Mouse (Mus musculus): ENCODE measurements around the gene Fam25c. TPM values are rescaled to one million over a fixed set of nuclear protein-coding genes. Genes with fewer than 3 reads are reported as not detected.
"Not testable (repeated sequence)": the region's sequence is repeated elsewhere in the genome, so short reads cannot be mapped to it uniquely, and the experiment has no call there.

Fam25c gene
- polyA plus RNA-seq, 1 experiment from 2014 or later = not detected

DNA sequence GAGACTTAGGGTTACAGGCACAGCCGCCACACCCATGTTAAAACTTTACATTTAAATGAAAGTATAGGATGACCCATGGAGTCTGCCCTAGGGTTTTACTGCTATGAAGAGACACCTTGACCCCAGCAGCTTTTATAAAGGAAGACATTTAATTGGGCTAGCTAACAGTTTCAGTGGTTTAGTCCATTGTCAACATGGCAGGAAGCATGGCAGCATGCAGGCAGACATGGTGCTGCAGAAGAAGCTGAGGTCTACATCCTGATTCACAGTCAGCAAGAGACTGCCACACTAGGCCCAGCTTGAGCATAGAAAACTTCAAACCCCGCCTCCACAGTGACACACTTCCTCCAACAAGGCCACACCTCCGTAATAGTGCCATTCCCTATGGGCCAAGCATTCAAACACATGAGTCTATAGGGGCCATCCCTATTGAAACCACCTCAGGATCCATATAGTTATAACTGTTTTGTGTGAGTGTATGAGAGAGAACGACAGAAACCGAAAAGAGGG is 31.6 kb downstream of the Fam25c start:
- Histone ChIP-seq H3K4me1 (ENCODE audit: control insufficient read depth in 2 of 2, insufficient read depth in 2 of 2, low read length in 2 of 2) (no peaks in the 10 kb centered on the region), H3K9ac (ENCODE audit: low read length) (no peak overlapping the region), H3K9me3 (ENCODE audit: control insufficient read depth, low read length) (no peaks in the 10 kb centered on the region), H3K4me2 (ENCODE audit: low read length) (no peak overlapping the region), H3K4me3 (ENCODE audit: control insufficient read depth in 1 of 2, insufficient read depth in 1 of 2, low read depth in 1 of 2, low read length in 2 of 2) (no peak overlapping the region), H3K27me3 (ENCODE audit: control insufficient read depth, insufficient read depth, low read length) (no peaks in the 10 kb centered on the region), H3K27ac (replicated peaks in 1 of 2; ENCODE audit: control insufficient read depth in 1 of 2, insufficient read depth in 1 of 2, low read depth in 2 of 2, low read length in 2 of 2) (no peak overlapping the region), H3K36me3 (ENCODE audit: control insufficient read depth, insufficient read depth, low read length) (peaks cover 73% of the 10 kb centered on the region)
- no peak for ATAC-seq (ENCODE audit: insufficient number of reproducible peaks, insufficient read depth, low FRiP score, low read depth)
- 97% methylated on average over 5 of the region's 5 CpGs for WGBS

DNA sequence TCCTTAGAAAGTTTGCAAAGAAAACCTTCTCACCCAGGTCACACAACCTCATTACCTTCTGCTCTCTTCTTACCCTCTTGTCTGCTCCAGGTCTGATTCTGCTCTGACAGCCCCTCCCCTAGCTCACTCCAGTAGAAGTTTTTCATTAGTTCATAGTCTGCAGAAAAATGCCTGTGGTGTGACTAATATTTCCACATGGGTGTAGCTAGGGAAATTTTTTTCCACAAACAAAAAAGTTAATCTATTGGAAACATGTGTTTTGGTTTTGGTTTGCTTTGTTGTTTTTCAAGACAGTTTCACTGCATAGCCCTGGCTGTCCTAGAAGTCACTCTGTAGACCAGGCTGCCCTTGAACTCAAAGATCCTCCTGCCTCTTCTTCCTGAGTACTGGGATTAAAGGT is 37.1 kb downstream of the Fam25c start:
- no peak overlapping the region for H3K27ac ChIP-seq (replicated peaks in 1 of 2; ENCODE audit: control insufficient read depth in 1 of 2, insufficient read depth in 1 of 2, low read depth in 2 of 2, low read length in 2 of 2)
- peaks cover 2 to 5% of the 10 kb centered on the region in 2 experiments for H3K4me1 ChIP-seq (ENCODE audit: control insufficient read depth in 2 of 2, insufficient read depth in 2 of 2, low read length in 2 of 2)
- no peak overlapping the region for H3K9ac ChIP-seq (ENCODE audit: low read length)
- no peaks in the 10 kb centered on the region for H3K27me3 ChIP-seq (ENCODE audit: control insufficient read depth, insufficient read depth, low read length)
- H3K36me3 ChIP-seq (ENCODE audit: control insufficient read depth, insufficient read depth, low read length) = peaks cover 41% of the 10 kb centered on the region
- no peak for ATAC-seq (ENCODE audit: insufficient number of reproducible peaks, insufficient read depth, low FRiP score, low read depth)
- H3K9me3 ChIP-seq (ENCODE audit: control insufficient read depth, low read length) = no peaks in the 10 kb centered on the region
- no peak overlapping the region for H3K4me2 ChIP-seq (ENCODE audit: low read length)
- no peak overlapping the region for H3K4me3 ChIP-seq (ENCODE audit: control insufficient read depth in 1 of 2, insufficient read depth in 1 of 2, low read depth in 1 of 2, low read length in 2 of 2)

DNA sequence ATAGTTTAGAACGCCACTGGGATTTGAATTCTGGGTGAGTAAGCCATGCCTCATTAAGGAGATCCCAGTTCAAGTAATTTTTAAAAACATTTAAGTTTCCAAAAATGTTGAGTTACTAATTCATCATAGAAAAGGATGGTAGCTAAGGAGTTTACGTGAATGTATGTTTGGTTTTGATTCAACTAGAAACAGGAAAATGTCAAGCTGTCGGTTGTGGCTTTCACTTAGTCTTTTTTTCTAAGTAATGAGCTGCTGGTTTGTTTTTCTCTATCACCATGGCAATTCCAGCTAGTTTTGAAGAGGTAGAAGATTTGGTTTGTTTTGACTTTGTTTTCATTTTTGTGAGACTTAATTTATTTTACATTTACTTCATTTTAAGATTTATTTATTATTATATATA is 37.8 kb downstream of the Fam25c start:
- Histone ChIP-seq H3K36me3 (ENCODE audit: control insufficient read depth, insufficient read depth, low read length) (peaks cover 35% of the 10 kb centered on the region), H3K9me3 (ENCODE audit: control insufficient read depth, low read length) (no peaks in the 10 kb centered on the region), H3K27ac (replicated peaks in 1 of 2; ENCODE audit: control insufficient read depth in 1 of 2, insufficient read depth in 1 of 2, low read depth in 2 of 2, low read length in 2 of 2) (no peak overlapping the region), H3K4me1 (ENCODE audit: control insufficient read depth in 2 of 2, insufficient read depth in 2 of 2, low read length in 2 of 2) (peaks cover 2 to 12% of the 10 kb centered on the region in 2 experiments), H3K27me3 (ENCODE audit: control insufficient read depth, insufficient read depth, low read length) (no peaks in the 10 kb centered on the region), H3K4me2 (ENCODE audit: low read length) (no peak overlapping the region), H3K4me3 (ENCODE audit: control insufficient read depth in 1 of 2, insufficient read depth in 1 of 2, low read depth in 1 of 2, low read length in 2 of 2) (no peak overlapping the region), H3K9ac (ENCODE audit: low read length) (no peak overlapping the region)
- no peak for ATAC-seq (ENCODE audit: insufficient number of reproducible peaks, insufficient read depth, low FRiP score, low read depth)
- 85% methylated on average over 3 of the region's 3 CpGs for WGBS

DNA sequence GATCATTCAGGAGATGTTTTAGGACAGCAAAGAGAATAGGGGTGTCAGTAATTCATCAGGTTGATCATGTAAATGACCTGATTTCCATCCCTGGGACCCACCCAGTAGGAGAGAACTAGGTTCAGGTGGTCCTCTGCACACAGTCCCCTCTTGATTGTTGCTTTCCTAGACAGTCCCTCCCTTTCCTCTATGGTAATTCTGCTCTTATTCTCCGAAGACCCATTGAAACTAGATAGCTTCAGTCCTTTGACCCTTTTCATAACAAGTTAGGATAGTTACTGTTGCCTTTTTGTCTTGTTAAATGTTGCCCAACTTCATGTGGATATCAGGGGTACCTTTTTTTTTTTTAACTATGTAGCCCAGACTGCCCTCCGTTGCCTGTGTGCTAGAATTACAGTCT is 38.9 kb downstream of the Fam25c start:
- Histone ChIP-seq H3K27me3 (ENCODE audit: control insufficient read depth, insufficient read depth, low read length) (no peaks in the 10 kb centered on the region), H3K27ac (replicated peaks in 1 of 2; ENCODE audit: control insufficient read depth in 1 of 2, insufficient read depth in 1 of 2, low read depth in 2 of 2, low read length in 2 of 2) (no peak overlapping the region), H3K9me3 (ENCODE audit: control insufficient read depth, low read length) (no peaks in the 10 kb centered on the region), H3K4me2 (ENCODE audit: low read length) (no peak overlapping the region), H3K4me1 (ENCODE audit: control insufficient read depth in 2 of 2, insufficient read depth in 2 of 2, low read length in 2 of 2) (peaks cover 2 to 17% of the 10 kb centered on the region in 2 experiments), H3K9ac (ENCODE audit: low read length) (no peak overlapping the region), H3K36me3 (ENCODE audit: control insufficient read depth, insufficient read depth, low read length) (peaks cover 29% of the 10 kb centered on the region), H3K4me3 (ENCODE audit: control insufficient read depth in 1 of 2, insufficient read depth in 1 of 2, low read depth in 1 of 2, low read length in 2 of 2) (no peak overlapping the region)
- no peak for ATAC-seq (ENCODE audit: insufficient number of reproducible peaks, insufficient read depth, low FRiP score, low read depth)
- 91% methylated on average over 2 of the region's 2 CpGs for WGBS

DNA sequence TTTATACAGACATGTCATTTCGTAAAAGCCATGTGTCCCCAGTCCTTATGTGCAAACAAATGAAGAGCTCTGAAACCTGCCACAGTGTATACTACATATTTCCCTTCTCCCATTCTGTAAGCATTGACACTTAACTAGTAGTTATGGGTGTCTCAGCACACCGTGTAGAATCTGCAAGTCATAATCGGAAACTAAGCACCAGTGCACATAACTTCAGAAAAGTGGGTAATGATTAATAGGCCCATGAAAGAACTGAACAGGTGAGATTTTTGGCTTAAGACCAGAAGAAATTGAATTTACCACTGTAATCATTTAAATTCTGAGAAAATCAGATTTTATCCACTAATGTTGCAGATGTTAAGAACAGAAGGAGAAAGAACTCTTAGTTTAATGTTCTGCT is 40.4 kb downstream of the Fam25c start:
- 94% methylated on average over 3 of the region's 3 CpGs for WGBS
- H3K27ac ChIP-seq (replicated peaks in 1 of 2; ENCODE audit: control insufficient read depth in 1 of 2, insufficient read depth in 1 of 2, low read depth in 2 of 2, low read length in 2 of 2) = no peak overlapping the region
- H3K4me3 ChIP-seq (ENCODE audit: control insufficient read depth in 1 of 2, insufficient read depth in 1 of 2, low read depth in 1 of 2, low read length in 2 of 2) = no peak overlapping the region
- no peaks in the 10 kb centered on the region for H3K27me3 ChIP-seq (ENCODE audit: control insufficient read depth, insufficient read depth, low read length)
- H3K4me1 ChIP-seq (ENCODE audit: control insufficient read depth in 2 of 2, insufficient read depth in 2 of 2, low read length in 2 of 2) = peaks cover 2 to 18% of the 10 kb centered on the region in 2 experiments
- H3K4me2 ChIP-seq (ENCODE audit: low read length) = no peak overlapping the region
- no peak overlapping the region for H3K9ac ChIP-seq (ENCODE audit: low read length)
- no peak for ATAC-seq (ENCODE audit: insufficient number of reproducible peaks, insufficient read depth, low FRiP score, low read depth)
- peaks cover 17% of the 10 kb centered on the region for H3K36me3 ChIP-seq (ENCODE audit: control insufficient read depth, insufficient read depth, low read length)
- H3K9me3 ChIP-seq (ENCODE audit: control insufficient read depth, low read length) = no peaks in the 10 kb centered on the region

DNA sequence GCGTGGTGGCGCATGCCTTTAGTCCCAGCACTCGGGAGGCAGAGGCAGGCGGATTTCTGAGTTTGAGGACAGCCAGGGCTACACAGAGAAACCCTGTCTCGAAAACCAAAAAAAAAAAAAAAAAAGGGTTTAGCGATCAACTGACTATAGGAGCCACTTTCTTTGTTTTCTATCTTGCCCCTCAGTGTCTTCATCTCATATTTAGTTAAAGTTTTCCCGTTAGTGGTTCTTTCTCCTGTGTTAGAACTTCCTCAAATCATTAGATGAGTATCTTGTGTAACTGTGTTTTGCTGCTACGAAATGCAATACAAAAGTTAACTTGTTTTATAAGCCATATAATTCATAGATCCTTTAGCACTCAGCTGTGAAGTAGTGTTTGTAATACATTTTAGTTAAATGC is 40.9 kb downstream of the Fam25c start:
- H3K4me2 ChIP-seq (ENCODE audit: low read length); H3K4me3 ChIP-seq (ENCODE audit: control insufficient read depth in 1 of 2, insufficient read depth in 1 of 2, low read depth in 1 of 2, low read length in 2 of 2); H3K9ac ChIP-seq (ENCODE audit: low read length); H3K9me3 ChIP-seq (ENCODE audit: control insufficient read depth, low read length); H3K27ac ChIP-seq (replicated peaks in 1 of 2; ENCODE audit: control insufficient read depth in 1 of 2, insufficient read depth in 1 of 2, low read depth in 2 of 2, low read length in 2 of 2); ATAC-seq (ENCODE audit: insufficient number of reproducible peaks, insufficient read depth, low FRiP score, low read depth); H3K27me3 ChIP-seq (ENCODE audit: control insufficient read depth, insufficient read depth, low read length): not testable (repeated sequence)
- 87% methylated on average over 8 of the region's 8 CpGs for WGBS
- peaks cover 12% of the 10 kb centered on the region; the same call in 1 of the 2 replicates for H3K36me3 ChIP-seq (ENCODE audit: control insufficient read depth, insufficient read depth, low read length)
- H3K4me1 ChIP-seq (ENCODE audit: control insufficient read depth in 2 of 2, insufficient read depth in 2 of 2, low read length in 2 of 2) = peaks cover 2 to 20% of the 10 kb centered on the region in 2 experiments

DNA sequence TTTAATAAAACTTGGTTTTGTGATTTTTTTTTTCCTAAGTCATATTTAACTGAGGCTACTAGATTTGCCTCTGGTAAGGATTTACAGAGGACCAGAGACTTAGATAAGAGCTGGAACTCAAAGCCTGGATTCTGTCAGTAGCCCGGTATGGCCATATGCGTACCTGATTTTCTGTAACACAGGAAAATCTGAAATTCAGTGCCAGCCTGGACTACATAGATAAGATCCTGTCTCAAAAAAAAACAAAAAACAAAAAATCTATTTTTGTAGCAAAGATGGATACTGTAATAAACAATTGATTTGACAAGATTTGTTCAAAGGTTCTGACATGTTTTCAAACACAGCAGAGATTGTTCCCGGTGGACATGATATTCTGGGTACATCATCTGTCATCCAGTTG is 41.6 kb downstream of the Fam25c start:
- Histone ChIP-seq H3K4me3 (ENCODE audit: control insufficient read depth in 1 of 2, insufficient read depth in 1 of 2, low read depth in 1 of 2, low read length in 2 of 2) (peak overlapping the region in 1 of 2 experiments; percentile 7; a peak in 1 of 4 replicates), H3K4me2 (ENCODE audit: low read length) (peak overlapping the region; percentile 81), H3K36me3 (ENCODE audit: control insufficient read depth, insufficient read depth, low read length) (peaks cover 9% of the 10 kb centered on the region; the same call in 1 of the 2 replicates), H3K4me1 (ENCODE audit: control insufficient read depth in 2 of 2, insufficient read depth in 2 of 2, low read length in 2 of 2) (peaks cover 2 to 20% of the 10 kb centered on the region in 2 experiments), H3K9ac (ENCODE audit: low read length) (no peak overlapping the region), H3K27ac (replicated peaks in 1 of 2; ENCODE audit: control insufficient read depth in 1 of 2, insufficient read depth in 1 of 2, low read depth in 2 of 2, low read length in 2 of 2) (no peak overlapping the region), H3K27me3 (ENCODE audit: control insufficient read depth, insufficient read depth, low read length) (no peaks in the 10 kb centered on the region), H3K9me3 (ENCODE audit: control insufficient read depth, low read length) (no peaks in the 10 kb centered on the region)
- no peak for ATAC-seq (ENCODE audit: insufficient number of reproducible peaks, insufficient read depth, low FRiP score, low read depth)
- 53% methylated on average over 3 of the region's 3 CpGs for WGBS
